In genomic region chr6:114264426-114264825, GRCm38 (mm10) we compare ENCODE assay signal across 18 mouse cellular contexts. TPM values are rescaled to one million over a fixed set of nuclear protein-coding genes. Genes with fewer than 3 reads are reported as not detected.
DNase-seq lines count a peak whose midpoint lies in the region; ATAC-seq and TF ChIP-seq lines count a peak whose summit lies in the region.
"Had no signal": no experiment of that assay in that cellular context is flagged by ENCODE, and none has a peak within 500 bp of the region (broad histone marks: within the 10 kb centered on the region; RNA-seq: fewer than 3 reads in every experiment).

No protein-coding gene starts in this region.

- H3K27ac ChIP-seq in hindbrain, postnatal 0 days: no peak overlapping the region
- H3K27ac ChIP-seq in hindbrain, embryonic 12.5 days: no peak overlapping the region
- H3K27ac ChIP-seq in midbrain, embryonic 15.5 days: peak overlapping the region; percentile 2; the same call in 1 of the 2 replicates
- no peak overlapping the region for H3K27ac ChIP-seq in midbrain, postnatal 0 days (ENCODE audit: low read depth, low read length)
- peak overlapping the region; percentile 54 for H3K27ac ChIP-seq in forebrain, embryonic 16.5 days (ENCODE audit: low read length)
- H3K27ac ChIP-seq: limb, embryonic 15.5 days; neural tube, embryonic 12.5 days had no signal

- no peak for TF ChIP-seq CTCF in hindbrain, postnatal 0 days (IDR thresholded peaks at IDR 0.05; ENCODE audit: low read depth)
- TF ChIP-seq CTCF in midbrain, postnatal 0 days (IDR thresholded peaks at IDR 0.05): no peak

- H3K36me3 ChIP-seq in hindbrain, postnatal 0 days (ENCODE audit: insufficient read depth, low read length): no peaks in the 10 kb centered on the region
- H3K36me3 ChIP-seq in hindbrain, embryonic 12.5 days: no peaks in the 10 kb centered on the region
- no peaks in the 10 kb centered on the region for H3K36me3 ChIP-seq in midbrain, embryonic 15.5 days (replicated peaks)
- H3K36me3 ChIP-seq in midbrain, postnatal 0 days (ENCODE audit: insufficient read depth, low read length): no peaks in the 10 kb centered on the region
- H3K36me3 ChIP-seq in forebrain, embryonic 16.5 days (ENCODE audit: control insufficient read depth, insufficient read depth): no peaks in the 10 kb centered on the region
- H3K36me3 ChIP-seq: G1E; limb, embryonic 15.5 days; neural tube, embryonic 12.5 days had no signal

- H3K9me3 ChIP-seq in hindbrain, postnatal 0 days (ENCODE audit: low read length): no peaks in the 10 kb centered on the region
- no peaks in the 10 kb centered on the region for H3K9me3 ChIP-seq in hindbrain, embryonic 12.5 days (replicated peaks)
- H3K9me3 ChIP-seq in midbrain, embryonic 15.5 days: no peaks in the 10 kb centered on the region
- H3K9me3 ChIP-seq in midbrain, postnatal 0 days (ENCODE audit: low read length): no peaks in the 10 kb centered on the region
- no peaks in the 10 kb centered on the region for H3K9me3 ChIP-seq in forebrain, embryonic 16.5 days (ENCODE audit: control insufficient read depth, low read length)
- H3K9me3 ChIP-seq: limb, embryonic 15.5 days; neural tube, embryonic 12.5 days had no signal

- H3K27me3 ChIP-seq in hindbrain, postnatal 0 days (ENCODE audit: insufficient read depth, low read length): no peaks in the 10 kb centered on the region
- peaks cover 7% of the 10 kb centered on the region; the same call in 1 of the 2 replicates for H3K27me3 ChIP-seq in hindbrain, embryonic 12.5 days
- no peaks in the 10 kb centered on the region for H3K27me3 ChIP-seq in midbrain, embryonic 15.5 days (replicated peaks)
- H3K27me3 ChIP-seq in midbrain, postnatal 0 days (ENCODE audit: insufficient read depth, low read length): no peaks in the 10 kb centered on the region
- no peaks in the 10 kb centered on the region for H3K27me3 ChIP-seq in forebrain, embryonic 16.5 days (replicated peaks; ENCODE audit: control insufficient read depth, insufficient read depth, low read length)
- H3K27me3 ChIP-seq: neural tube, embryonic 12.5 days had no signal

- no peak overlapping the region for H3K9ac ChIP-seq in hindbrain, postnatal 0 days (replicated peaks; ENCODE audit: low read length)
- no peak overlapping the region for H3K9ac ChIP-seq in hindbrain, embryonic 12.5 days
- no peak overlapping the region for H3K9ac ChIP-seq in midbrain, embryonic 15.5 days
- H3K9ac ChIP-seq in midbrain, postnatal 0 days (replicated peaks; ENCODE audit: low read length, poor library complexity, severe bottlenecking): no peak overlapping the region
- no peak overlapping the region for H3K9ac ChIP-seq in forebrain, embryonic 16.5 days (replicated peaks; ENCODE audit: low read depth, low read length)
- H3K9ac ChIP-seq: limb, embryonic 15.5 days; neural tube, embryonic 12.5 days had no signal

- WGBS in hindbrain, postnatal 0 days: 38% methylated on average over 5 of the region's 5 CpGs
- WGBS in hindbrain, embryonic 12.5 days: 62% methylated on average over 5 of the region's 5 CpGs
- 53% methylated on average over 5 of the region's 5 CpGs for WGBS in midbrain, embryonic 15.5 days
- WGBS in midbrain, postnatal 0 days: 45% methylated on average over 5 of the region's 5 CpGs
- WGBS in forebrain, embryonic 16.5 days: 24% methylated on average over 5 of the region's 5 CpGs

- ATAC-seq in hindbrain, postnatal 0 days: no peak
- ATAC-seq in hindbrain, embryonic 12.5 days (ENCODE audit: low FRiP score): no peak
- ATAC-seq in midbrain, embryonic 15.5 days (replicated peaks): no peak
- ATAC-seq in midbrain, postnatal 0 days (ENCODE audit: low FRiP score): no peak
- peak; percentile 57; the same call in 1 of the 2 replicates for ATAC-seq in forebrain, embryonic 16.5 days

- H3K4me2 ChIP-seq in hindbrain, postnatal 0 days (ENCODE audit: low read depth, low read length): no peak overlapping the region
- no peak overlapping the region for H3K4me2 ChIP-seq in hindbrain, embryonic 12.5 days (replicated peaks)
- H3K4me2 ChIP-seq in midbrain, embryonic 15.5 days: no peak overlapping the region
- H3K4me2 ChIP-seq in midbrain, postnatal 0 days (ENCODE audit: low read depth, low read length, poor library complexity, severe bottlenecking): no peak overlapping the region
- no peak overlapping the region for H3K4me2 ChIP-seq in forebrain, embryonic 16.5 days (ENCODE audit: low read length)
- H3K4me2 ChIP-seq: limb, embryonic 15.5 days; neural tube, embryonic 12.5 days had no signal

- no peak overlapping the region for H3K4me3 ChIP-seq in hindbrain, postnatal 0 days (ENCODE audit: low read length)
- H3K4me3 ChIP-seq in hindbrain, embryonic 12.5 days: no peak overlapping the region
- no peak overlapping the region for H3K4me3 ChIP-seq in midbrain, embryonic 15.5 days
- H3K4me3 ChIP-seq in midbrain, postnatal 0 days (ENCODE audit: low read depth, low read length): no peak overlapping the region
- H3K4me3 ChIP-seq in forebrain, embryonic 16.5 days (replicated peaks; ENCODE audit: low read length): no peak overlapping the region
- H3K4me3 ChIP-seq: limb, embryonic 15.5 days; neural tube, embryonic 12.5 days had no signal

- peak; percentile 62 for DNase-seq in hindbrain, postnatal 0 days (ENCODE audit: low spot score)
- DNase-seq in midbrain, postnatal 0 days (ENCODE audit: low spot score): no peak
- DNase-seq in brain, adult 2 months (ENCODE audit: low read depth, low spot score): peak; percentile 26
- DNase-seq in frontal cortex, postnatal 10 days (ENCODE audit: low spot score in 2 of 2): no peak
- DNase-seq: cerebellum, adult 11 months; cerebellum, postnatal 36 days; kidney, adult 18-20 months; layer of hippocampus, adult 9-11 months; lung, adult 18-20 months; right cerebral cortex, adult 18-20 months; thymus, postnatal 4 days had no signal

- H3K4me1 ChIP-seq in hindbrain, postnatal 0 days (ENCODE audit: insufficient read depth, low read length): peaks cover 32% of the 10 kb centered on the region
- H3K4me1 ChIP-seq in hindbrain, embryonic 12.5 days: peaks cover 30% of the 10 kb centered on the region
- H3K4me1 ChIP-seq in midbrain, embryonic 15.5 days: peaks cover 33% of the 10 kb centered on the region
- peaks cover 15% of the 10 kb centered on the region; the same call in 1 of the 2 replicates for H3K4me1 ChIP-seq in midbrain, postnatal 0 days (ENCODE audit: insufficient read depth, low read length)
- peaks cover 19% of the 10 kb centered on the region for H3K4me1 ChIP-seq in forebrain, embryonic 16.5 days (replicated peaks; ENCODE audit: control insufficient read depth, insufficient read depth, low read length)

RNA-seq across cellular contexts. Expression of gene Slc6a1, which starts 18.0 kb away (rescaled TPM):
- 433 and 470 TPM in 2 replicates for total RNA-seq in hindbrain, postnatal 0 days (2014; rRNA removed)
- polyA plus RNA-seq in hindbrain, postnatal 0 days (2015; fragmentation: Nextera tagmentation; extraction: Ambion mirVana): 176 and 177 TPM in 2 replicates
- 47.1 and 47.6 TPM in 2 replicates for polyA plus RNA-seq in hindbrain, embryonic 12.5 days (2016; fragmentation: Nextera tagmentation; extraction: Ambion mirVana)
- polyA plus RNA-seq in midbrain, embryonic 15.5 days (2015; fragmentation: Nextera tagmentation; extraction: Ambion mirVana): 145 and 155 TPM in 2 replicates
- 434 and 507 TPM in 2 replicates for total RNA-seq in midbrain, postnatal 0 days (2014; rRNA removed)
- 208 and 221 TPM in 2 replicates for polyA plus RNA-seq in midbrain, postnatal 0 days (2015; fragmentation: Nextera tagmentation; extraction: Ambion mirVana)
- polyA plus RNA-seq in forebrain, embryonic 16.5 days (2015; fragmentation: Nextera tagmentation; extraction: Ambion mirVana): 107 and 138 TPM in 2 replicates
- total RNA-seq: adrenal gland, adult 18-20 months had no signal
- polyA plus RNA-seq: G1E had no signal

Comparison
In these comparisons a context has a peak if more than half of its experiments do, and no peak if none do; other contexts are left out.
1. H3K27ac ChIP-seq: peak in midbrain, embryonic 15.5 days (single experiment) and forebrain, embryonic 16.5 days (single experiment); none in hindbrain, postnatal 0 days (single experiment), hindbrain, embryonic 12.5 days (single experiment) and midbrain, postnatal 0 days (single experiment).
2. DNase-seq: peak in hindbrain, postnatal 0 days (single experiment) and brain, adult 2 months (single experiment); none in midbrain, postnatal 0 days (single experiment) and frontal cortex, postnatal 10 days (0 of 2).